Mouse (Mus musculus) cerebellum, adult 2 months (tissue): ENCODE measurements around the gene Src.

ENCODE experiments used
- CTCF ChIP-seq: fragments of 200-500 bp; IDR thresholded peaks from 2 replicates; pipeline ENCODE4 v1.5.1; 2011; ENCODE audit warnings: low read depth, mild to moderate bottlenecking, control low read depth, low read length, moderate library complexity, borderline replicate concordance; ENCODE audit not compliant: insufficient read depth
- POLR2A ChIP-seq: fragments of 200-500 bp; IDR thresholded peaks from 2 replicates; pipeline ENCODE4 v1.6.1; 2011; ENCODE audit warnings: low read length, control low read depth, borderline replicate concordance; ENCODE audit not compliant: insufficient read depth

DNA sequence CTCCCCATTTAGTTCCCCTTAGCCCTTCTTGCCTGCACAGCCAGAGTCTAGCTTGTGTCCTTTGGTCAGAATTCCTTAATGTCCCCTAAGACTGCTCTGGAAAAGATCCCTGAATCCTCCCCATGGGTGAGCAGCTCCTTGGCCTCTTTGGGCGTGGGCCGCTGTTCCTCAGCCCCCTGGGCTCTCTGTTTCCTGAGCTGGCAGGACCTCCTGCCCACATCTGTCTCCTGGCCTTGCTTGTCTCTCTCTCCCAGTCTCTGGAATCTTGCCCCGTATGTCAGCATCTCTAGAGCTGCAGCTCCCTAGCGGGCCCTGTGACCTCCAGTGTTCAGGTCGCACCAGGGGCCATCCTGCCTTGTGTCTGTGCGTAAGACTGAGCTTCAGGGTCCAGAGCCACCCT lies 101.2 kb downstream of the Src start:
- TF ChIP-seq CTCF = no peak
- TF ChIP-seq POLR2A = no peak
